Mouse (Mus musculus): ENCODE results near the gene Slitrk4.

The Slitrk4 gene

GRCm38 (mm10) chrX:64276290-64277125 is at the start of gene Slitrk4:
TSS of gene Slitrk4 (minus strand) at chrX:64276996.
- in situ Hi-C loops (cut with MboI), result no loop called here

GRCm38 (mm10) chrX:64319501-64319900 is 42.7 kb upstream of the Slitrk4 start:
- in situ Hi-C loops (cut with MboI), result no loop called here

- in situ Hi-C loops (cut with MboI), result no loop called here
Observed at GRCm38 (mm10) chrX:64277991-64278301, 1.1 kb upstream of the Slitrk4 start.

GRCm38 (mm10) chrX:64277126-64277990 is 562 bp upstream of the Slitrk4 start:
- in situ Hi-C loops (cut with MboI), result no loop called here

GRCm38 (mm10) chrX:64275501-64276289 is 1.1 kb downstream of the Slitrk4 start:
- in situ Hi-C loops (cut with MboI), result no loop called here

GRCm38 (mm10) chrX:64263481-64263880 is 13.3 kb downstream of the Slitrk4 start:
- in situ Hi-C loops (cut with MboI), result no loop called here

Data from mature B cell (primary cell).